Mouse (Mus musculus): ENCODE results near the gene Rspo4. TPM values are rescaled to one million over a fixed set of nuclear protein-coding genes. Genes with fewer than 3 reads are reported as not detected.

Rspo4 gene
- total RNA-seq, 4 experiments from 2014 or later = not detected

- no peak for DNase-seq (ENCODE audit: low spot score in 2 of 2)
These were observed 68.3 kb downstream of the Rspo4 start, which contains the start of gene Angpt4 for GRCm38 (mm10) chr2:151910919-151911500. TSS of gene Angpt4 (plus strand) at chr2:151911210.

- DNase-seq (ENCODE audit: low spot score in 2 of 2) = no peak
These were observed 69.0 kb downstream of the Rspo4 start for GRCm38 (mm10) chr2:151911751-151912150.

DNA sequence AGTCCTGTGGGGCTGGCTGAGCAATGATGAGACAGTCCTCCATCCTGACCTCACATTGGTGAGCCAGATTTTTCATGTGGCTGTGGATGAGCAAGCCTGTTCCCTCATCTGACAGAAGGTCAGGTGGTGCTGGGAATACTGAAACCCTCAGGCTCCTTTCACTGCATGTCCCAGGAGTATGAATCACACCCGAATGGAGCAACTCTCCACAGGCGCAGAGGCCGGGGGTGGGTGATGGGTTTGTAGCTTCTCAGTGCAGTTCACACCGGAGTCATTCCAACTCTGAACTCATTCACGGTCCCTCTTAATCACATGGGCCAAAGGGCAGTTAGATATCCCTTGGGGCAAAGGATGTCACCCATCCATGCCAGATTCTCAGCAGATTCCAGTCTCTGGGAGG is 71.4 kb downstream of the Rspo4 start:
- no peak for DNase-seq (ENCODE audit: low spot score in 2 of 2)

- DNase-seq (ENCODE audit: low spot score in 2 of 2) = no peak
These were observed 72.4 kb downstream of the Rspo4 start for GRCm38 (mm10) chr2:151915111-151915510.

- DNase-seq (ENCODE audit: low spot score in 2 of 2) = no peak
These were observed 73.5 kb downstream of the Rspo4 start for GRCm38 (mm10) chr2:151916061-151916831.

GRCm38 (mm10) chr2:151919140-151919539 is 76.4 kb downstream of the Rspo4 start:
- no peak for DNase-seq (ENCODE audit: low spot score in 2 of 2)

DNA sequence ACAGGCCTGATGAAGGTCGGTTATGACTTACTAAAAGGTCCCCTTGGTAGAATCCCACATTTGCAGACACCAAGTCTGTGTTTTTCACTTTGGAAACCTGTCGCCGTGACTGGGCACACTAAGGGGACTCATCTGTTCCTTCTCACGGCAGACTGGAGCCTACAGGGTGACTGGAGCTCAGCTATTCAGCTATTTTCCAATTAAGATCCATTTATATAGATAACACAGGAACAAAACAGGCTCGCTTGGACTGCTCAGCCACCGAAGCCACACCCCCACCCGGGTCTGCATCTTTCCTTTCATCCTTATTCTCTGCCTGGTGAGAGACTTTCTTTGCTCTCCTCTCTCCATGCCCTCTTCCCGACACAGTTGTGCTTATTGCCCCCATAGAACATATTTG is 78.3 kb downstream of the Rspo4 start:
- DNase-seq (ENCODE audit: low spot score in 2 of 2) = no peak

DNA sequence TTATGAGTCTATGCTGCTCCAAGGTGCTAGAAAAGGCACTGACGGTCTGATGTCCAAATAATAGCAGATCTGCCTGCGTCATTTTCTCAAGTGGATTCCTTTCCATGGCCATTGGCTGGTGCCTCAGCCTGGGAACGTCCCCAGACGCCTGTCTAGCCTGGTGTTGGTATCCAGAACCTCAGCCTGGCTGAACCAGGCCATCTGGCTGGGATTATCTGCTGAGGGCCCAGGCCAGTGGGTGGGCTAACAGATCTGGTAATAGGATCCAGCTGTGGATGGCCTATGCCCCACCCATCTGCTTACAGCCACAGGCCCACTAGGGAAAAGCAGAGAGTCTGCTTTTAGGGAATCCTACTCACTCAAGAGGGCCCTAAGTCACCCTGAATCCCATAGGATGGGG is 78.9 kb downstream of the Rspo4 start:
- DNase-seq (ENCODE audit: low spot score in 2 of 2) = no peak

Other genes with a start within 250 kb of the Rspo4 start
- gene Snph, start 210.3 kb upstream of the Rspo4 start, total RNA-seq (2022) = 100 to 1,000 TPM; 348 to 418 (median 386) TPM
- 1 to 10 TPM; 1.8 to 2.5 (median 2.2) TPM for gene Rad21l, start 174.4 kb upstream of the Rspo4 start, total RNA-seq (2022)
- 1 to 10 TPM; 4.6 to 5.8 (median 5.0) TPM for gene Tmem74b, start 140.9 kb upstream of the Rspo4 start, total RNA-seq (2022)
- 10 to 100 TPM; 32.6 to 39.1 (median 35.4) TPM for gene Psmf1, start 98.7 kb upstream of the Rspo4 start, total RNA-seq (2022)
- under 1 TPM in 1 of 4 experiments, not detected in 3; 0.14 TPM for gene Angpt4, start 68.3 kb downstream of the Rspo4 start, total RNA-seq (2022)
- gene Fam110a, start 137.3 kb downstream of the Rspo4 start, total RNA-seq (2022) = 1 to 10 TPM; 5.9 to 8.0 (median 7.2) TPM
- gene Slc52a3, start 153.6 kb downstream of the Rspo4 start, total RNA-seq (2022) = 1 to 10 TPM; 2.1 to 3.9 (median 2.1) TPM
- gene Scrt2, start 238.6 kb downstream of the Rspo4 start, total RNA-seq (2022) = 10 to 100 TPM; 16.9 to 20.3 (median 18.4) TPM

All from layer of hippocampus, adult 8-10 months (tissue).